Mouse (Mus musculus) lung, postnatal 0 days (tissue): ENCODE measurements around the gene Fggy. TPM values are rescaled to one million over a fixed set of nuclear protein-coding genes. Genes with fewer than 3 reads are reported as not detected.
A peak's percentile ranks its signal among the peaks of the same experiment; 100 is the strongest.

Experiments
- ATAC-seq: fragments of 200-750 bp; cut with Nextera tagmentation; 2 replicates; pipeline ENCODE4 v1.8.0; 2017; ENCODE audit warnings: moderate library complexity
- DNase-seq: peaks from one replicate; pipeline ENCODE4 v3.0.0-alpha.2; 2016; ENCODE audit warnings: low spot score
- H3K27ac ChIP-seq: fragments of 300-500 bp; sonication (generic); 2 replicates; pipeline ENCODE4 v1.5.1; 2014; ENCODE audit warnings: antibody characterized with exemption, mild to moderate bottlenecking, low read length, mixed read lengths
- H3K27me3 ChIP-seq: fragments of 300-500 bp; sonication (generic); replicated peaks from 2 replicates; pipeline ENCODE4 v1.6.1; 2014; ENCODE audit warnings: low read length, mixed read lengths; ENCODE audit not compliant: insufficient read depth
- H3K36me3 ChIP-seq: fragments of 300-500 bp; sonication (generic); 2 replicates; pipeline ENCODE4 v1.6.1; 2014; ENCODE audit warnings: low read length, mixed read lengths; ENCODE audit not compliant: insufficient read depth
- H3K4me1 ChIP-seq: fragments of 300-500 bp; sonication (generic); 2 replicates; pipeline ENCODE4 v1.6.1; 2014; ENCODE audit warnings: antibody characterized with exemption, low read depth, low read length, mixed read lengths; ENCODE audit not compliant: insufficient read depth
- H3K4me2 ChIP-seq: fragments of 300-500 bp; sonication (generic); replicated peaks from 2 replicates; pipeline ENCODE4 v1.6.1; 2014; ENCODE audit warnings: low read depth, mild to moderate bottlenecking, low read length, moderate library complexity, mixed read lengths
- H3K4me3 ChIP-seq: fragments of 300-500 bp; sonication (generic); 2 replicates; pipeline ENCODE4 v1.5.1; 2014; ENCODE audit warnings: low read depth, low read length
- H3K9ac ChIP-seq: fragments of 300-500 bp; sonication (generic); replicated peaks from 2 replicates; pipeline ENCODE4 v1.6.1; 2014; ENCODE audit warnings: low read depth, mild to moderate bottlenecking
- H3K9me3 ChIP-seq: fragments of 300-500 bp; sonication (generic); 2 replicates; pipeline ENCODE4 v1.6.1; 2016; ENCODE audit warnings: low read length, mixed read lengths
- CTCF ChIP-seq: IDR thresholded peaks from 2 replicates; pipeline ENCODE4 v1.5.1; 2016; ENCODE audit warnings: antibody characterized with exemption, mild to moderate bottlenecking
- EP300 ChIP-seq: IDR thresholded peaks from 2 replicates; pipeline ENCODE4 v1.6.1; 2016; ENCODE audit warnings: antibody characterized with exemption, mild to moderate bottlenecking, control low read depth
- WGBS: fragments of 180-500 bp; shearing (Covaris S2); extraction: QIAGEN DNeasy Blood & Tissue Kit; methylation state at CpG from one replicate; pipeline ENCODE4 v1.1.7; 2014; 5-methylcytosine and 5-hydroxymethylcytosine counted together
- polyA plus RNA-seq: library from polyadenylated mRNA; unstranded; fragments of >200 nt; fragmentation: Nextera tagmentation; extraction: Ambion mirVana; gene quantifications from 2 replicates; pipeline ENCODE4 v1.2.1, GENCODE M21; 2015

Gene Fggy
- polyA plus RNA-seq, 1 experiment from 2014 or later = 6.2 TPM

GRCm38 (mm10) chr4:95558271-95558888 is 1.1 kb downstream of the Fggy start:
- 42% methylated on average over 4 of the region's 4 CpGs for WGBS
- H3K4me1 ChIP-seq = peaks cover 9% of the 10 kb centered on the region
- H3K27me3 ChIP-seq = no peaks in the 10 kb centered on the region
- no peak overlapping the region for H3K9ac ChIP-seq
- no peaks in the 10 kb centered on the region for H3K36me3 ChIP-seq
- TF ChIP-seq EP300 (no peak), CTCF (no peak)
- DNase-seq (peak; percentile 61), ATAC-seq (no peak)
- no peak overlapping the region for H3K4me3 ChIP-seq
- 0 out of 2 replicates have a peak overlapping the region, but pooled peaks have one; percentile 64 for H3K4me2 ChIP-seq
- no peaks in the 10 kb centered on the region for H3K9me3 ChIP-seq
- H3K27ac ChIP-seq = peak overlapping the region; percentile 68

GRCm38 (mm10) chr4:95571621-95572020 is 14.3 kb downstream of the Fggy start:
- WGBS = 67% methylated on average over 3 of the region's 3 CpGs
- no peak for ATAC-seq
- DNase-seq = no peak
- Histone ChIP-seq H3K27ac (no peak overlapping the region), H3K4me1 (no peaks in the 10 kb centered on the region), H3K36me3 (no peaks in the 10 kb centered on the region), H3K27me3 (no peaks in the 10 kb centered on the region), H3K4me3 (no peak overlapping the region), H3K9me3 (no peaks in the 10 kb centered on the region), H3K4me2 (no peak overlapping the region), H3K9ac (no peak overlapping the region)
- TF ChIP-seq EP300 (no peak), CTCF (no peak)

GRCm38 (mm10) chr4:95573704-95574103 is 16.4 kb downstream of the Fggy start:
- Histone ChIP-seq H3K27me3 (no peaks in the 10 kb centered on the region), H3K4me3 (no peak overlapping the region), H3K36me3 (no peaks in the 10 kb centered on the region), H3K27ac (no peak overlapping the region), H3K4me2 (no peak overlapping the region), H3K4me1 (no peaks in the 10 kb centered on the region), H3K9me3 (no peaks in the 10 kb centered on the region), H3K9ac (no peak overlapping the region)
- DNase-seq (no peak), ATAC-seq (no peak)
- no peak for TF ChIP-seq EP300
- no peak for TF ChIP-seq CTCF

- DNase-seq = no peak
- H3K9ac ChIP-seq = no peak overlapping the region
Observed at GRCm38 (mm10) chr4:95575411-95575911, 18.2 kb downstream of the Fggy start.

GRCm38 (mm10) chr4:95579183-95579582 is 21.9 kb downstream of the Fggy start:
- no peak for ATAC-seq

More at GRCm38 (mm10) chr4:95575411-95575911, 18.2 kb downstream of the Fggy start:
- Histone ChIP-seq H3K27ac (no peak overlapping the region), H3K27me3 (no peaks in the 10 kb centered on the region), H3K36me3 (no peaks in the 10 kb centered on the region), H3K4me2 (no peak overlapping the region), H3K4me3 (no peak overlapping the region), H3K4me1 (no peaks in the 10 kb centered on the region), H3K9me3 (no peaks in the 10 kb centered on the region)
- TF ChIP-seq CTCF = no peak
- no peak for TF ChIP-seq EP300
- ATAC-seq = no peak
- WGBS = 75% methylated on average over 3 of the region's 3 CpGs

GRCm38 (mm10) chr4:95584107-95584762 is 26.9 kb downstream of the Fggy start:
- H3K4me1 ChIP-seq = no peaks in the 10 kb centered on the region
- no peak overlapping the region for H3K9ac ChIP-seq
- WGBS = 67% methylated on average over 4 of the region's 4 CpGs
- TF ChIP-seq EP300 (no peak), CTCF (no peak)
- H3K27me3 ChIP-seq = no peaks in the 10 kb centered on the region
- no peaks in the 10 kb centered on the region for H3K36me3 ChIP-seq
- no peaks in the 10 kb centered on the region for H3K9me3 ChIP-seq
- no peak for ATAC-seq
- no peak for DNase-seq
- no peak overlapping the region for H3K27ac ChIP-seq
- no peak overlapping the region for H3K4me2 ChIP-seq
- no peak overlapping the region for H3K4me3 ChIP-seq

More at GRCm38 (mm10) chr4:95579183-95579582, 21.9 kb downstream of the Fggy start:
- Histone ChIP-seq H3K9ac (no peak overlapping the region), H3K27me3 (no peaks in the 10 kb centered on the region), H3K9me3 (no peaks in the 10 kb centered on the region), H3K4me1 (no peaks in the 10 kb centered on the region), H3K4me3 (no peak overlapping the region), H3K27ac (no peak overlapping the region), H3K36me3 (no peaks in the 10 kb centered on the region), H3K4me2 (no peak overlapping the region)
- TF ChIP-seq EP300 (no peak), CTCF (no peak)
- no peak for DNase-seq
- WGBS = 87% methylated on average over 5 of the region's 5 CpGs
